Mouse (Mus musculus) urinary bladder, postnatal 14 days (tissue): ENCODE results near the gene Mvp.

Experiments used
- DNase-seq: peaks from one replicate; pipeline ENCODE4 v3.0.0; 2021; ENCODE audit warnings: low spot score

Gene Mvp

DNA sequence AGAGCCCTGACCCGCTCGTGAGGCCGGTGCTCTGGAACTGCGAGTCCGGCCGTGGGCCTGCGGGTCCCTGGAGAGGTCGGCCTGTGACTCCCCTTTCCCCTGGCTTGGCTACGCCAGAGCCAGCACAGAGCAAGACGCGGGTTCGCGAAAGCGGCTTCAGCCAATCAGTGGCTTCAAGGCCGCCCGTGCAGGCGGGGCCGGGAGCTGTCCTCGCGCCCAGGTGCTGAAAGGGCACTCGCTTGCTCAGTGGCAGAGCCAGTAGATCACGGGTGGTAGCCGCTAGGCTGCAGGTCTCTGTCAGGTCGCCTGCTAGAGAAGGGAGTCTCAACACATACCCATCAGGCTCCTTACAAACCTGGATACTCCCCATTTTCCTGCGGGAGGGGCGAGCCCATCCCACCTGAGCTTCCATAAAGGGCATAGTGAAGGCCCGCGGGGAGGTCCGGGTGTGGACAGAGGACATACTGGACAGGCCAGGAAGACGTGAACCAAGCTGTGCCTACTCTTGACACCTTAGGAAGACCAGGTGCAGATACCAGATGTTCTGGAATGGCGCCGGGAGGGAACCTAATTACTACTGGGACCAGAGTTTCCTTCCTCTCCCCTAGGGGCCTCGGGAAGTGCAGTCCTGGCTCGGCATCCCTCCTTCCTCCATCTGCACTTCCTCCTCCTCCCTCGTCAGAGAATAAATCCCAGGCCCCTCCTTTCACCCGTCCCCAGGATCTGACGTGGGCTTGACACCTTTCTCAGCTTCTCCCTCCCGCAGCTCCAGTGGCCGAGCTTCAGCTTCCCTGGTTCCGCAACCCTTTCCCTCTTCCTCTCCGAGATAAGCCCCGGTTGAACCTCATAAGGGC lies 64.4 kb downstream of the Mvp start, which contains the start of gene Sez6l2:
TSS of gene Sez6l2 (plus strand) at position 771 of the 854 bp plus-strand sequence.
- DNase-seq = peak; percentile 92

DNA sequence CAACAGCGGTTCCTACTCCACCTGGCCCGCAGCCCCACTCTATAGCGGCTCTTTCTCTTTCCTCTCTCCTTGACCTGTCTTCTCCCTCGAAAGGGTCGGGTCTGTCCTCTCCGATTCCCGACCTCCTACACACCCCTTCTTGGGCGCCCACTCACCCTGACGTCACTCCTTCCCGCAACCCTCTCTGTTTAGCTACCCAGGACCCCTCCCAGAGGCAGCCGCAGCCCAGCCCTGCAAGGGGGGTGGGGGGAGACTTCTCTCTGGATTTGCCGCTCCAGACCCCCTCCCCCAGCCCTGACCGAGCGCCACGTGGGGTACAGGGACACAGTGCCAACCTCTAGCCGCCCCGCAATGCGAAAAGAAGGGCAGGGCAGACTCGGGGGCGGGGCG lies 65.0 kb downstream of the Mvp start, which contains the start of gene Asphd1:
TSS of gene Asphd1 (minus strand) at position 180 of the 390 bp plus-strand sequence.
- DNase-seq = no peak

DNA sequence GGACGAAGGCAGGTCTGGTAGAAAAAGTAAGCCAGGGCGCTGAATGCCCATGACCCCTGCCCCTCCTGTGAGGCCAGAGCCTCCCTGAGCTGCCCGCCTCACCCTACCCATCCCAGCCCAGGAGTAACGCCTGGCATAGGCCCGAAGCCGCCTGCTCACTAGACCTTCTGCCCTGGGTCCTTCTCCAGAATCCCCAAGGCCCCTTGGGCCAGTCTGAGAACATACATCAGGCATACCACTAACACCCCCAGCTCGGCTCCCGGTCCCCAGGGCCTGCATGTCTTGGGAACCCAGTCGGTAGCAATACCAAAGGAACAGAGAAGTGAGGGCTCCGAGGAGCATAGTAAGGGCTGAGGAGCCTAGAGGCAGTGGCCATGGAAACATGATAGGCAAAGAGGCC lies 65.8 kb downstream of the Mvp start:
- DNase-seq = no peak

DNA sequence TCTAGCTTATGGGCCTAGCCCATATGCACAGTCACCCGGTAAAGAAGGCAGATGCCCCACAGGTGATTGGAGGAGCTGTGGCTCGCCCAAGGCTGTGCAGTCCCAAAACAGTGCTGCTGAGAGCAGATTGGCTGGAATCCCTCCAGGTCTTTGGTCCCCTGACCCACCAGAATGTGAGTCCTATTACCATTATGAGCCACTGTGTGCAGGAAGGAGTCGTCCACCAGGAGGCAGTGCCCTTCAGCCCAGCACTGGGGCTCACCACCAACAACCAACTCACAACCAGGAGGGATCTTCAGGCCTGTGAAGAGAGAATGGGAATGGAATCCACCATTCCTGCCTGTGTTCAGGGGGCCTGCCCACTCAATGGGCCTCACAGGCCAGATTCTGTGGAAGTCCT lies 67.9 kb downstream of the Mvp start:
- DNase-seq = no peak

DNA sequence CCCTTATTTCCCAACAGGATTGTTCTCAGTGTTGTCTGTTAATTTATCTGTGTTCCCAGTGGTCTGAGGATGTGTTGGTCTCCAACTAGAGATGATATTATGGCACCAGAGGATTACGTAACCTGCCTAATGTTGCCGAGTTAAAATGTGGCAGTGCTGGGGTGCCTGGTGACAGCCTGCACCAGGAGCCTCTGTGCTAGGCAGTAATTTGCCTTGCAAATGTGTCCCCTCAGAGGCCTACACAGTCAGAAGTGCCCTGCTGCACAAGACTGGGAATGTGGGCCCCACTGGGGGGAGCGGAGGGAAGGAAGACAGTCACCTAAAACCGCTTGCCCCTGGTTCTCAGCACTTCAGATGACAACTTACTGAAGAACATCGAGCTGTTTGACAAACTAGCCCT lies 72.6 kb downstream of the Mvp start:
- DNase-seq = no peak

DNA sequence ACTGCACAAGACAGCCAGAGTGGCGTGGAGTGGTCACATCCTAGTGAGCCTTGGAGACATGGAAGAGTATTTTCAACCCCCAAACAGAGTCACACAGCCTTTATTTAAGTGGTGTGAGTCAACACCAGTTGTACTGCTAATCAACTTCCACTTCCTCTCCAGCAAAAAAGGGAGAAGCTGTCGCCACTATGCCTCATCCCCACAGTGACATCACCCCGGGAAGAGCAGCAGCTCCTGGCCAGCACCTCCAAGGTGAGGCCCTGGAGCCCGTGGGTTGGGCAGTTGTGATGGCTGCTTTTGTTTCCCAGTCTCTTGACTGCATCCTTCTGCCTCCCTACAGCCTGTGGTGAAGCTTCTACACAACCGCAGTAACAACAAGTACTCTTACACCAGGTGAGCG lies 73.2 kb downstream of the Mvp start:
- DNase-seq = no peak
